Mouse (Mus musculus) B cell, adult 62 days (primary cell): Measurements from ENCODE around the gene Alpl. TPM values are rescaled to one million over a fixed set of nuclear protein-coding genes. Genes with fewer than 3 reads are reported as not detected.

Experiments used
- total RNA-seq: library from RNA; stranded (reverse); gene quantifications from 4 replicates; pipeline ENCODE4 v1.2.4, GENCODE M21; 2023

Alpl gene
- 44.1 to 50.9 TPM (median 44.5 TPM) in 4 replicates for total RNA-seq

DNA sequence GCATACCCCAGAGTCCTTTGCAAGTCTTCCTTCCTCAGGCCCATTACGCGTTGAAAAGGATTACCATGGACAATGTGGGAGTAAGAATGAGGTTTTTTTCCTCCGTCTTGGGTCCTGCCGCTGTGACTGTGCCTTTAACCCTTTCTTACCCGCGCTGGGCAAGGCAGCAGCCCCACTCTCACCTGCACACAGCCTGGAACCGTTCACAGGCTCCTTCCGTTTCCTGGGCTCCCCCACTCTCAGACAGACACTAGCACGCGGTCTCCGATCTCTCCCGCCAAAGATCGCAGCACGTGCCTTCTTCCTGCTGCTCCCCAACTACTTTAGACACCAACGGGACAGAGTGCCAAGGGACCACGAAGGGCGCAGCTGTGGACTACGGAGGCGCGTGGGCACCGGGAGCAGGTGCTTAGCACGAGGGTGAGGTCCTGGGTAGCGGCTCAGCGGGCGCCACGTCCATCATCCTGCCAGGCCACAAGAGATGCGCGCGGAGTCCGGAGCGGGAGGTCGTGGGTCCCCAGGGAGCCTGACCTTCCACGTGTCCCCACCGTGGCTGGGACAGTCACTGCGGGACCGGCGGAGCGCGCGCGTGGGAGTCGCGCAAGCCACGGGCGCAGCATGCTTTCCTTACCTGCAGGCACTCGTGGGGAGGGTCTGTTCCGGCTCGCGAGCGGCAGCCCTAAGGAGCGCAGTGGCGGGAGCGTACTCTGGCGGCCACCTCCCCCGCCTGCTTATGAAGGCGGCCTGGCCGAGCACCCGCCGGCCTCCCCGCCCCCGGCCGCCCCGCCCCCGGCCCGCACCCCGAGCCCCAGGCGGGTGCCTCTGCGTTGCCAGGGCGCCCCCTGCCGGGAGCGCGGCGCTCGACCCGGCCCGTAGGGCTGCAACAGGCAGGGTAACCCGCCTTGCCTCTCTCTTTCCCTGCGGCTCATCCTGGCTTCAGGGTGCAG lies at the start of gene Alpl:
TSS of gene Alpl (minus strand) at position 774 of the 947 bp plus-strand sequence.

Other genes starting within 250 kb of the Alpl start
- gene Ldlrad2, start 221.8 kb downstream of the Alpl start, total RNA-seq, result not detected in 4 replicates
- gene Usp48, start 202.6 kb downstream of the Alpl start, total RNA-seq, result 229 to 245 TPM (median 234 TPM) in 4 replicates
- 14.4 to 20.4 TPM (median 18.0 TPM) in 4 replicates for gene Rap1gap, start 131.7 kb downstream of the Alpl start, total RNA-seq
- gene Ece1, start 65.9 kb upstream of the Alpl start, total RNA-seq, result 23.2 to 35.4 TPM (median 31.3 TPM) in 4 replicates
- gene Eif4g3, start 196.6 kb upstream of the Alpl start, total RNA-seq, result 163 to 180 TPM (median 170 TPM) in 4 replicates